Mouse (Mus musculus) adrenal gland, adult 2 months (tissue): ENCODE results near the gene Ggact. TPM values are rescaled to one million over a fixed set of nuclear protein-coding genes. Genes with fewer than 3 reads are reported as not detected.

ENCODE experiments used
- DNase-seq: peaks from one replicate; pipeline ENCODE4 v3.0.0; 2021
- long read RNA-seq: library from polyadenylated mRNA; stranded (forward); transcript quantifications from one replicate; pipeline ENCODE4 v2.0.0, GENCODE M21; 2021
- polyA plus RNA-seq: library from polyadenylated mRNA; depleted of rRNA; stranded (reverse); fragments of >200 nt; gene quantifications from 2 replicates; pipeline ENCODE4 v1.2.3, GENCODE M21; 2012; rRNA removed
- total RNA-seq, 2 experiments: library from RNA; stranded (reverse); gene quantifications; 2 replicates each; pipeline ENCODE4 v1.2.3; 2021

The Ggact gene
- total RNA-seq (10 to 100 TPM; 55.0 to 91.5 TPM), polyA plus RNA-seq (34.0 and 36.4 TPM in 2 replicates)
- long read RNA-seq, partial matches to known transcripts: 2 of 11 reads
- long read RNA-seq, other reads (novel, unspliced or antisense): 3 of 11 reads

DNA sequence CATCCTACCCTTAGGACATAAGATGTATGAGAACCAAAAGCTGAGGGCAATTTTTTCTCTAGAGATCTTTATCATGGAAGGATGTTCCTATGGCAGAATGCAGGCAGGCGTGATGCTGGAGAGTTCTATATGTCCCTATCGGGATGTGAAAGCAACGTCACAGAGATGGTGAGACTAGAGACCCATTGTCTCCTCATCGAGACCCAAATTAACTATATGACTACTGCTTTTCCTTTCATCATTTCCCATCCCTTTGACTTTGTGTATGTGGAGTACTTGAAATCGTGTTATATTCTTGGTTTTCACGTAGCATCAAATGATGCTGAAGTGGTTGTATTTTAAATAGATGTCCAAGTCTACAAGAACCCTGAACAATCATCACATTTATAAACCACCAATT, at the start of gene Ggact:
TSS of gene Ggact (minus strand) at position 101 of the 400 bp plus-strand sequence.
- DNase-seq: no peak

GRCm38 (mm10) chr14:122957941-122958340, 44.4 kb upstream of the Ggact start:
- no peak for DNase-seq

- DNase-seq: peak; percentile 53
Measured at GRCm38 (mm10) chr14:122953331-122953730, 39.8 kb upstream of the Ggact start.

- no peak for DNase-seq
Measured at GRCm38 (mm10) chr14:122952556-122952955, 39.0 kb upstream of the Ggact start.

DNA sequence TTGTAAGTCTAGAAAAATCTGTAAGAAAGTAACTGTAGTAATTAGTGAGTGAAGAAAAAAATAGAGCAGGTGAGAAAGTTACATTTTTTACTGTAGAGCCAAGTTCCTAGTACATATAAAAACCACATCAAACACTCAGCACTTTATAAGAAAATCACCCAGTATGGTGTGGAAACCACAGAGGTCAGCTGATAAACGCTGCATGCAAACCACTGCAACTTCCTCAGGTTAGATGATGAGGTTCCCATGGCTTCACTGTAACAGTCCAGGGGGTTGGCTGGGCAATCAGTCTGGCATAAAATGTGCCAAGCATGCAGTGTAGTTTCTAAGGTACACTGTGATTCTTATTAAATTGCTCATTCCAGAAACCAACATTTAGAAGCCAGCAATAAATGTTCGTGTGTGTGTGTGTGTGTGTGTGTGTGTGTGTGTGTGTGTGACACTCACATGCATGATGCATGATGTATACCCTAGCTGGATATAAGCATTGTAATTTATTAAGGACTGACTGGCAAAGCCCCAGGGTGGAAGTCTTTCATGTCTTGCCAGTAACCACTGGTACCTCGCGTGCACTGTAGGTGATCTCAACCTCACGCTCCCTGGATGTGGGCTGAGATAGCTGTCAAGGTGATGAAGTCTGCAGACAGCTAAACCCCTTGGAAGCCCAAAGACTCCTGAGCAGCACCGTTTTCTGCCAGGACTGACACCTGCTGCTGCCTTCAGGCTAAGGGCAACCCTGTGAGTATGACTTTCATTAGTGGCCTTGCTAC, 38.3 kb upstream of the Ggact start:
- no peak for DNase-seq

GRCm38 (mm10) chr14:122950915-122951314, 37.4 kb upstream of the Ggact start:
- DNase-seq: no peak

- no peak for DNase-seq
Measured at GRCm38 (mm10) chr14:122943475-122943853, 29.9 kb upstream of the Ggact start.

DNA sequence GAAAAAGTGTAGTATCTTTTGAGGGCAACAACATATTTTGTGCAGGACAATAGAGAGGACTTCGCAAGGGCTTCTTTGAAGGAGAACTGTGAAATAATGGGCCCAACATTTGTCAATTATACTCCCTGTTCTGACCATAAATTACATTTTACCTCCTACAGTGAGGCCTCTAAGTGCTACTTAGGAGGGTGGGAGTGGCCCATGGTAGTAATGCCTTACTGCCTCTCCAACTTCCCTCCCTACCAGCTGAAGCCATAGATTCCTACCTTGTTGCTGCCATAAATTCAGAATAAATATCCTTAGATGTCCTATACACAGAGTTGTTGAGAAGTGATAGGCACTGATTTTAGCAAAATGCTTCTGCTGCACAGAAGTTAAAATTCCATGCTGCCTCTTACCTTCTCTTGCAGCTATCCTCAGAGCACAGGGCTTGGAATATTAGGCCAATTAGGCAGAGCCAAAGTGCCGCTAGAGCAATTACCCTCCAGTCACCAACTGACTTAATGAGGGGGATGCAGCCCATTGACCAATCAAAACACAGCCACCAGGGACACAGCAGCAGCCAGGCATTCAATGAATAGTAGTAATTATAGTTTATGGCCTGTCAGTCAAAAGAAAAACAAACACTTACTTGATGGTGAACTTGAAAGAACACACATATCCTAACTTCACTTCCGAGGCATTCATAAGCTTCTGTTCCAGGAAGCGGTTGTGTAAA, 29.4 kb upstream of the Ggact start:
- DNase-seq: no peak

DNA sequence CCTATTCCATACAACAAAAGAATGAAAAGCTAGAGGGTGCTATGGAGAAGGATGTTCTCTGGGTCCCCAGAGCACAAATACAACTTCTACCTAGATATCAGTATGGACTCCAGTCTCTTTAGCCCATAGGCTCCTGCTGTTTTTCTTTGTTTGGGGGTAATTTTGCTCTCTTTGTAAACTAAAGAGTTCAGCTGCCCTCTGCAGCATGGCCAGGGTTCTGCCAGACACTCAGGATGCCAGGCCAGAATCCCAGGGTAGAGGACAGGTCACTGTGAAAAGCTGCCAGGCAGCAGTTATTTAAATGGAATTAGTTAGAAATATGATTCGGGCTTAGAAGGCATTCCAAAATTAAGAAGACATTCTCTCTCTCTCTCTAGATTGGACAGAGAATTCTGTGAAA, 22.9 kb upstream of the Ggact start:
- DNase-seq: no peak

- DNase-seq: no peak
Measured at GRCm38 (mm10) chr14:122920011-122920410, 6.5 kb upstream of the Ggact start.

DNA sequence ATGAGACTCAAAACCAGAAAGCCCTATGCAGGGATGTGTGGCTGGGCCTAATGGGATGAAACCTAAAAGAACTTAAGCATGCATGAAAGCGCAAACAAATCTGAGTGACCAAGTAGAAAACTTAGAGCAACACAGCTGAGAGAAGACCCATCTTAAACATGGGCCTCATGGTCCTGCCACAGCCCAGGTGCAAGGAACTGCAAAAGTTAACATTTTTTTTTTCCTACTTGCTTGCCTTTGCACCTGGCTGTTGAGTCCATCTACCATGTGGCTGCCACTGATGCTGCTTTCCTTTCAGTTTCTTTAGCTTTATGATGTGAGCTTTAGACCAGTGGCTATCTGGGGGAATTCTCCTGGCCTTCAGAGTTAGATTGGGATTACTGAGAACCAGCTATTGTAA, 4.1 kb upstream of the Ggact start:
- no peak for DNase-seq

DNA sequence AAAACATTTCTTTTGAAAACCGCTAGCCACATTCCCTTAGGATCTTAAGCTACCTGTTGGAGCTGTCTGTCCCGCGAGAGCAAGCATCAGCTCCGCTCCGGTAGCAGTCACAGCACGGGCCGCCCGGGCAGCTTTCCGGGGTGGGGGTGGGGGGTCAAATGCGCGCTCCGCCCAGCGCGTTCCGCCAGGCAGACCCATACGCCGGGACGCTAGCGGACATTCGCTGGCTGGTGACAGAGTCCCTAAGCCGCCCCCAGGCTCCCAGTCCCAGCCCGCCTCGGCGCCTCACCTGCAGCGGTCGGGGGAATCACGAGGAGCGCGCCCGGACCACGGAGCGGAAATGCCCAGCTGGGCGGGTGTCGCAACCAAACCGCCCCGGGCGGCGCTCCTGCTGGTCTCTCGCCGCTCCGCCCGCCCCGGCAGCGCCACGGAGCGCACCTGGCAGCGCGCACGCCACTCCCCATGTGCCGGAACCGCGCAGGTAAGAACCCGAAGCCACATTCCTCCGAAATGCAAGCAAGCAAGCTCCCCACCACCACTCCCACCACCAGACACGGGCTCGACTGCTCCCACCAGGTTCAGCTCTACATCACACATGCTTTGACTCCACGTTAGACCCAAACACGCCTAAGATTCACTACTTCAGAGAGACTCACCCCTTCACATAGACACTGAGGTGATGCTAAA, 602 bp downstream of the Ggact start:
- DNase-seq: peak; percentile 86

GRCm38 (mm10) chr14:122912137-122912536, 1.4 kb downstream of the Ggact start:
- DNase-seq: no peak

DNA sequence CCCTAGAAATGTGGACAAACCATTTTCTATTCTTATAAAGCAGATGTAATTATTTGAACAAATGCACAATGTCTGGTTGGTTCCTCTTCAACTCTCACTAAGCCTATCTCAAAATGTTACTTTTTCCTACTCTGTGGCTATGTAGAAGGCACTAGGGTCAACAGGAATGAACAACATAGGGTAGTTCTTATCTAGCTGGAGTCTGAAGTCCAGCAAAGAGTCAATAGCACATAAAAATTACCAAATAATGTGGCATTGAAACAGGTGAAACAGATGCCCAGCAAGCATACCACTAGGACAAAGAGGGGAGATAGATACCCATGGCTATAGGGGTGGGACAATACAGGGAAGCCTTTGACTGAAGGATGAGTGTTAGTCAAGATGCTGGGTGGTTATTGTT, 2.3 kb downstream of the Ggact start:
- DNase-seq: no peak

DNA sequence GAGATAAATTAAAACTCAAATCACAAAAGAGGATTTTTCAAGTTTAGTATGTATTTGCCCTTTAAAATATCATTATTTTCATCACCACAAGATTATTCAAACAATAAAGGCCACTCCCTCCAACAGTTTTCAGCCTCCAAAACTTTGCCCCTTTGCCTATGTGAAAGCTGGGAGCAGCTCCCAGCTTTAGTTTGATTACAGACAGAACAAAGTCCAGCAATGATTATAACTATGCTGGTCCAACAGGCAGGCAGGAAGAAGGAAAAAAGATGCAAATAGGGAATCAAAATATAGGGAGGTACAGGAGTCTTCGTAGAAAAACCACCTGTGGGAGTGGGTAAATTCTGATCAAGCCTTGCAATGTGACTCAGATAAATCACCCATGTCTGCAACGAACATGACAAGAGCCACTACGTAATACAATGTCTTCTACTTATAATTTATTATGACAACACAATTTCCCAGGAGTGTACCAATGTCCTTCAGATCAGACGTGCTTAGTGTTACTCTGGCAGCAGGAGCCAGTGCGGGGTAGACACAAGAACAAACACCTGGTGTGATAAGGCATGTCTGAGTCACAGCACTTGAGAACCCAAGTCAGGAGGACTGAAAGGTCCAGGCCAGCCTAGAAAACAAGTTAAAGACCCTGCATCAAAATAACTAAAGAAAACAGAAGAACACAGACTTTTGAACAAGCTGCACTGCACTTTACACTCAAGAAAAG, 4.0 kb downstream of the Ggact start:
- DNase-seq: no peak

GRCm38 (mm10) chr14:122908075-122908474, 5.5 kb downstream of the Ggact start:
- DNase-seq: no peak

DNA sequence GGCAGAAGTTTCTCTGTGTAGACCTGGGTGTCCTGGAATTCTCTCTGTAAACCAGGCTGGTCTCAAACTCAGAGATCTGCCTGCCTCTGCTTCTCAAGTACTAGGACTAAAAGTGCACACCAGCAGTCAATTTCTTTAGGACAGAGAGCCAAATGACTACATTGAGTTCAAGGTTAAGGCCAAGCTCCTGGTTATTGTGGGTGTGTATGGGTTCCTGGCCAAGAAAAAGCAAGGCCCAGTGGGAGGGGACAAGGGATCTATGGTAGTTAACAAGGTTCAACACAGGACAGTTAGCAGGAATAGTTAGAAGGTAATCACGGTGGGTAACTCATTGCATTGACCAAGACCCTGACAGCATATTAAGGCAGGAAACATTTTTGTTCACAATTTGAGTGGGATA, 8.6 kb downstream of the Ggact start:
- peak; percentile 28 for DNase-seq

GRCm38 (mm10) chr14:122903923-122904351, 9.6 kb downstream of the Ggact start:
- peak; percentile 59 for DNase-seq

GRCm38 (mm10) chr14:122902884-122903283, 10.7 kb downstream of the Ggact start:
- DNase-seq: peak; percentile 85

DNA sequence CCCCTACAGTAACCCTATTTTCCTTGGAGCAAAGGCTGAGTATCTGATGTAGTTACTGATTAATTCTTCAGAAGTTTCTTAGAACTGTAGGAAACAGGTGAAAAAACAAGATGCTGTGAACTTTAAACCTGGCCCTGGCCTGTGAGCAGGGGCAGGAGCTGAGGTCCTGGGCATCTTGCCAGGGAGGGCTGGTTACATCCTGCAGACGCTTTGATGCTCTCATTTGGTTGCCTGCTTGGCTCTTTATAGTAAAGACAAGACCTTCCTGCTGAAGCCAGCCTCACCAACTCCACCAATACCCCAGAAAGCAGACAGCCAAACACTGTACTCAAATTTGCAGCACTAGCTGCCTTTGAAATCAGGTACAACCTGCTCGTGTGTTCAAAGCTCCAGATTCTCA, 11.4 kb downstream of the Ggact start:
- peak; percentile 69 for DNase-seq

GRCm38 (mm10) chr14:122901715-122902114, 11.8 kb downstream of the Ggact start:
- DNase-seq: no peak

- no peak for DNase-seq
Measured at GRCm38 (mm10) chr14:122901177-122901576, 12.4 kb downstream of the Ggact start.
